Mouse (Mus musculus) erythroblast, adult 5-6 weeks (primary cell): ENCODE results near the gene Stim2. TPM values are rescaled to one million over a fixed set of nuclear protein-coding genes. Genes with fewer than 3 reads are reported as not detected.
A peak's percentile ranks its signal among the peaks of the same experiment; 100 is the strongest.

Source experiments
- ATAC-seq: replicated peaks from 2 replicates; pipeline ENCODE4 v1.8.0; 2016; ENCODE audit warnings: moderate number of reproducible peaks, mild to moderate bottlenecking, moderate TSS enrichment, inconsistent platforms; ENCODE audit not compliant: poor library complexity, low FRiP score, severe bottlenecking
- total RNA-seq, 2 experiments: library from RNA; stranded (forward) in 1 of 2; stranded (reverse) in 1 of 2; fragments of 150-400 nt in 1 of 2; fragments of 200-764, 138-1000 nt in 1 of 2; gene quantifications; 2 replicates each; pipeline versions ENCODE4 v1.2.3 to v1.2.4; 2015 to 2017; ENCODE audit warnings: low replicate concordance in 2 of 2

Stim2 gene
- total RNA-seq, 2 experiments from 2014 or later, result 3.3 to 7.9 TPM

- no peak for ATAC-seq
Measured at GRCm38 (mm10) chr5:53988053-53988452, 10.2 kb upstream of the Stim2 start.

GRCm38 (mm10) chr5:53992616-53993015 lies 5.7 kb upstream of the Stim2 start:
- ATAC-seq, result no peak

DNA sequence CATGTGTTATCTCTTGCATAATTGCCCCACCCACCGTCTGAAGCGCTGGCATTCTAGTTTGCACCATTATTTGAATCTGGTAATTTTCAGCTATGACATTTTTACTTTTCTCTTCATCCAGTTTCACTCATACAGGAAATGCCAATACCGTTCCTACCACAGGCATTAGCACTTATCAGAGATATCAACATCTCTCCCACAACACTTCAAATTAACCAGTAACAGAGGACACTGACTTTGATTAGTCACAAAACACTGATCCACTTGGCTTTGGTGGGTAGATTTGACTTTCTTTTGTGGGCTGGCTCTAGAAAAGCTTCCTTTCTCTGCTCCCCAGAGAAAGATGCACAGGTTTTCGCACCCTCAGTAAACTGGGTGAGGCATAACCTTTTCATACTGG lies 3.7 kb upstream of the Stim2 start:
- ATAC-seq, result no peak

DNA sequence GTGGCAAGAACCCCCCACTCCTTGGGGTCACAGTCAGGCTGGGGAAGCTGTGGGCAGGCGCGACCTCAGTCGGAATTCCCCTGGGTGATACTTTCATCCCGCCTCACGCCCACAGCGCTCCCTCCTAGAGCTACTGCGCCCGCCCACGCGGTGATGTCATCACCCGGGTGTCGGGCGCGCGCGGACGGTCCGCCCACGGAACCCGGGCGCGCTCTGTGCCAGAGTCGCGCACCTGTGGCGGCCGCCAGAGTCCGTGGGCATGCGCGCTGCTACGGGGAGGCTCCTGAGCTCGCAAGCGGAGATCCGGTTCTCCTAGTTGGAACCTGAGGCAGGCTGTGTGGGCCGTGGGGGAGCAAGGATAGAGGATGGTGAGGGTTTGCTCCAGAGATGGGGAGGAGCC lies 3.0 kb upstream of the Stim2 start:
- 0 out of 2 replicates have a peak, but pooled peaks have one; percentile 40 for ATAC-seq

GRCm38 (mm10) chr5:53996822-53997221 lies 1.5 kb upstream of the Stim2 start:
- ATAC-seq, result no peak

- ATAC-seq, result 0 out of 2 replicates have a peak, but pooled peaks have one; percentile 35
Measured at GRCm38 (mm10) chr5:53998743-53999460, 603 bp downstream of the Stim2 start.

DNA sequence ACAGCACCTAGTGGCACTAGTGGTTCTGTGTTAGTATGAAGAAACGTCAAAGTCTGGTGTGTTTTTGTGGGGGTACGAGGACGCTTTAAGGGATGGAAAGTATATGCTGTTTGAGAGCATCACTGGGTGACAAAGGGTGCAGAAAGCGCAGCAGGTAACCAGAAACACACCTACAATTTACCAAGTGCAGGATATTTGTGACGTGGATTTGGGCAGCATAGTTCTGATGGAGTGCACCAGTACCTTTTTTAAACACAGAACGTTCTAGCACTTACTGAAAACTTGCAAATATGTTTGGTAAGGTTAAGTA lies 1.1 kb downstream of the Stim2 start:
- no peak for ATAC-seq

- no peak for ATAC-seq
Measured at GRCm38 (mm10) chr5:53999831-54000230, 1.5 kb downstream of the Stim2 start.

- no peak for ATAC-seq
Measured at GRCm38 (mm10) chr5:54001021-54001420, 2.7 kb downstream of the Stim2 start.

GRCm38 (mm10) chr5:54005111-54005864 lies 7.0 kb downstream of the Stim2 start:
- no peak for ATAC-seq

- no peak for ATAC-seq
Measured at GRCm38 (mm10) chr5:54005865-54006225, 7.5 kb downstream of the Stim2 start.

GRCm38 (mm10) chr5:54006845-54007244 lies 8.5 kb downstream of the Stim2 start:
- no peak for ATAC-seq

- no peak for ATAC-seq
Measured at GRCm38 (mm10) chr5:54007617-54008016, 9.3 kb downstream of the Stim2 start.

- ATAC-seq, result no peak
Measured at GRCm38 (mm10) chr5:54013271-54013670, 15.0 kb downstream of the Stim2 start.

- ATAC-seq, result no peak
Measured at GRCm38 (mm10) chr5:54017143-54017542, 18.8 kb downstream of the Stim2 start.

DNA sequence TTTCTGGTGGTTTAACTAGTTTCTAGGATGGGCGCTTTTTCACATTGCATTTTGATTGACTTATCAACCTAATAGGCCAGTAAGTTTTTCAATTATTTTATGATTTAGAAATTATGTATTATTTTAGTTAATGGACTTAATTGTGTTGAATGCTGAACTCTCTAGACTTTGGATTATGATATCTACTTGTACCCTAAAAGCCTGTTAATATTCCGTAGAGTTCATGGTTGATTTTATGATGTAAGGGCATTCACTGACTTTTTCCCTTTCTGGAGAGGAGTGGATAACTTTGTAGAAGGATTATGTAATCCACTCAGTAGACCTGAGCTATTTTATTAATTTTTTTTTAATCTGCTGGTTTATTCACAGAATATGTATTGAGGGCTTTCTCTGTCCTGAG lies 20.6 kb downstream of the Stim2 start:
- ATAC-seq, result no peak

GRCm38 (mm10) chr5:54019546-54019945 lies 21.2 kb downstream of the Stim2 start:
- no peak for ATAC-seq

DNA sequence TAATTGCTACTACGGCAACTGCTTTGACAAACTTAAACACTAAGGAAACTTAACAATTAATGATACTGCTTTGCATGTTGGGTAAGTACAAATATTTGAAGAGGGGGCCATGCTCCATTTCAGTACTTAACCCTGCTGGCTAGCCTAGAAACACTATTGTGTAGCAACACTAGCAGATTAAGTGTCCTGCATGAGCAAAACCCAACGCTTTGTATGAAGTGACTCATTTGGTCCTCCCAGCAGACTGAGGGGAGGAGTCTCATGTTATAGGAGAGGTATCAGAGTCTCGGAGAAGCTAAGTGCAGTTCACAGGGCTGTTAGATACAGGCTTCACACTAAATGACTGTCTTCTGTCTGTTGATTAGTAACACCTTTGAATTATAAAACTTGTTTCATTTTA lies 26.3 kb downstream of the Stim2 start:
- no peak for ATAC-seq

- no peak for ATAC-seq
Measured at GRCm38 (mm10) chr5:54025630-54026029, 27.3 kb downstream of the Stim2 start.

DNA sequence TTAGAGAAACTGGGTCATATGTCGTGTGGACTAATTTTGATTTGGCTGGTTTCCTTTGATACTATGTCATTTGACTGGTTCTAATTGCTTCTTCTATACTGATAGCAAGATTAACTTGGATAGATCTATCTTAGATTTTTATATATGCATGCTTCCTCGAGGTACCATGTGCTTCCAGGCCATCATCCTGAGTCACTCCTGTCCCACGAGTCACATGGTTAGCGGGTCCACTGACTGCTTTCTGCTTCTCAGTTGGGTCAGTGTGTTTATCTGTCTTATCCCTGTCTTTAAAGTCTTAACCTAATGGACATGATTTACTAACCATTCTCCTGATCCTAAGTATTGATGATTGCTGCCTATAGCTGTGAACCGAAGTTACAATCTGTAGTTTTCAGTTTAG lies 34.9 kb downstream of the Stim2 start:
- no peak for ATAC-seq

DNA sequence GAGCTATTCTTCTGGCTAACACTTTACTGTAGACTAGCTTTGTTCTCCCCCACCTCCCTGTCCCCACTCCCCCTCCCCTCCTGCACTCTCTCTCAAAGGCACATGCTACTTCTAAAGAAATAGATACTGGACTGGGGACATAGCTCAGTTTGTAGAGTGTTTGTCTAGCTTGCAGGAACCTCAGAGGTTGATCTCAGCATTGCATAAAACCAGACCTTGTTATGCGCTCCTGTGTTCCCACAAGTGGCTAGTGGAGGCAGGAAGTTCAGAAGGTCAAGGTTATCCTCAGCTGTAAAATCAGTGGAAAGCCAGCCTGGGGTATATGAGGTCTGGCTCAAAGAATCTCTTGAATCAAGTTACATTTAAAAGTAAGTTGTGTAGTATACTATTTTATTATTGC lies 36.4 kb downstream of the Stim2 start:
- ATAC-seq, result no peak

GRCm38 (mm10) chr5:54038615-54039014 lies 40.3 kb downstream of the Stim2 start:
- no peak for ATAC-seq
